Comparison of ENCODE assay signal across 9 mouse cellular contexts in the genomic region with DNA sequence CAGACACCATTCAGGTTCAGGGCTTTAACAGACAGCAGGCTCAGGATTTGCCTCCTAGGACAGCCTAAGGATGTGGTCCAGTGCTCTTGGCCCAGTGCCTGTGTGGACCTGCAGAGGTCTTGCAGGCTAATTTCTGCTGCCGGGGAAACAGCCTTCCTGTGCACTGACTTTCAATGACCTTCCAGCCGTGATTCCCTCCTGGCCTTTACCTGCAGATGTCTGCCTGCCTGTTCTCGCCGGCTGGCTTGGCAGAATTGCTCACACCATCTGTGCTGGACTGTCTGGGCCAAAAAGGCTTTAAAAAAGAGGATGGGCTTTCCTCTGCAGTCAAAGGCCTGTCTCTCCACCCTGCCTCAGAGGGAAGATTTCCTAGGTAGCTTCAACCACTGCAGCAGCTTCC.
DNase-seq lines count a peak whose midpoint lies in the region; ATAC-seq lines count a peak whose summit lies in the region.
"Had no signal": no experiment of that assay in that cellular context is flagged by ENCODE, and none has a peak within 500 bp of the region (broad histone marks: within the 10 kb centered on the region; RNA-seq: fewer than 3 reads in every experiment).

No protein-coding gene starts in this region.

- no peak overlapping the region for H3K4me3 ChIP-seq in forebrain, embryonic 16.5 days (replicated peaks; ENCODE audit: low read length)

- peak; percentile 7 for DNase-seq in heart, postnatal 4 days
- no peak for DNase-seq in heart, postnatal 25 days (ENCODE audit: low spot score)
- peak; percentile 62 for DNase-seq in cerebellum, adult 11 months
- peak; percentile 84 to 90 for DNase-seq in kidney, postnatal 36 days
- DNase-seq in thymus, adult 18-20 months = no peak
- no peak for DNase-seq in testis, postnatal 10 days (ENCODE audit: low spot score)
- DNase-seq in heart, adult 8-10 months (ENCODE audit: low spot score) = no peak
- DNase-seq: adrenal gland, postnatal 25 days had no signal

- intact Hi-C loops in heart, postnatal 25 days (cut with DNase I) = no loop called here

- no peak overlapping the region for H3K27ac ChIP-seq in forebrain, embryonic 16.5 days (ENCODE audit: low read length)

- H3K4me2 ChIP-seq in forebrain, embryonic 16.5 days (ENCODE audit: low read length) = no peak overlapping the region

- peaks cover 5% of the 10 kb centered on the region for H3K4me1 ChIP-seq in forebrain, embryonic 16.5 days (replicated peaks; ENCODE audit: control insufficient read depth, insufficient read depth, low read length)

- no peak overlapping the region for H3K9ac ChIP-seq in forebrain, embryonic 16.5 days (replicated peaks; ENCODE audit: low read depth, low read length)

- peak; percentile 71 for ATAC-seq in forebrain, embryonic 16.5 days

- H3K36me3 ChIP-seq in forebrain, embryonic 16.5 days (ENCODE audit: control insufficient read depth, insufficient read depth) = no peaks in the 10 kb centered on the region

- H3K9me3 ChIP-seq in forebrain, embryonic 16.5 days (ENCODE audit: control insufficient read depth, low read length) = no peaks in the 10 kb centered on the region

- 38% methylated on average over 4 of the region's 4 CpGs for WGBS in forebrain, embryonic 16.5 days

- H3K27me3 ChIP-seq in forebrain, embryonic 16.5 days (replicated peaks; ENCODE audit: control insufficient read depth, insufficient read depth, low read length) = no peaks in the 10 kb centered on the region

Comparison
In these comparisons a context has a peak if more than half of its experiments do, and no peak if none do; other contexts are left out.
1. DNase-seq: peak in heart, postnatal 4 days (single experiment), cerebellum, adult 11 months (single experiment) and kidney, postnatal 36 days (2 of 2); none in heart, postnatal 25 days (single experiment), thymus, adult 18-20 months (0 of 2), testis, postnatal 10 days (single experiment) and heart, adult 8-10 months (single experiment).